Mouse (Mus musculus): ENCODE measurements at regions not wholly inside any gene's neighbourhood (a gene's known extent, or its start where the extent isn't known, plus 50 kb on each side); places are given as distances from the start of the nearest gene placed in this dataset.

DNA sequence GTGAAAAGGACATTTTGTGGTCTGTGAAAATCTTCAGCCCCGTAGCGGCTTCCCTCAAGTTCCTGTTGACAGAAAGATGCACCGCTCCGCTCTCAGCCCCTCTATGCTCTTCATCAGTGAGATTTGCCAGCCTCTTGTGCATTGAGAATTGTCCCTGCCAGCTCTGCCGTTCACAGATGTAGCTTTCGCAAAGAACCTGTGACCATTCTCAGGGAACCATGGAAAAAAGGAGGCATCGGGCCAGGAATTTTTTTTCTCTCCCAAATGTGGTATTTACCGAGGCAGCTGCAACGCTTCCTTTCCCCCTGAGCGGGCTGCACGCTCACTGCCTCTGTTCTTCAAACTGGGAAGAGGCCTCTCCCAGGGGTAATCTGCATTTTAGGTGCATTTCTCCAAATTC, 184.4 kb downstream of the Pdgfra start:
- TF ChIP-seq CTCF (IDR thresholded peaks at IDR 0.05), result no peak
- TF ChIP-seq POLR2A (IDR thresholded peaks at IDR 0.05; ENCODE audit: insufficient read depth, low read depth, low read length), result no peak
- TF ChIP-seq EP300 (IDR thresholded peaks at IDR 0.05; ENCODE audit: insufficient read depth, low read depth, low read length), result no peak

All from heart, adult 2 months (tissue).